Mouse (Mus musculus): ENCODE data around the gene Trim23. TPM values are rescaled to one million over a fixed set of nuclear protein-coding genes. Genes with fewer than 3 reads are reported as not detected.

Gene Trim23
- total RNA-seq (2023): 10 to 100 TPM; 15.3 to 16.6 TPM

GRCm38 (mm10) chr13:104178650-104179121, at the start of gene Trim23:
Trim23 (plus strand) TSS chr13:104178797.

GRCm38 (mm10) chr13:104177796-104178649, 574 bp upstream of the Trim23 start, which contains the start of gene Trappc13:
Trappc13 (minus strand) TSS chr13:104178469.

GRCm38 (mm10) chr13:104228384-104229066, 49.9 kb downstream of the Trim23 start, which contains the start of the genes Cenpk and Ppwd1:
Cenpk (plus strand) TSS chr13:104228611.
Ppwd1 (minus strand) TSS chr13:104228843.

Other genes starting within 250 kb of the Trim23 start
- 10 to 100 TPM; 11.9 to 16.5 TPM for gene Nln, start 69.2 kb upstream of the Trim23 start, total RNA-seq (2023)
- not detected for gene Sgtb, start 69.1 kb upstream of the Trim23 start, total RNA-seq (2023)
- gene Trappc13, start 328 bp upstream of the Trim23 start, total RNA-seq (2023): 10 to 100 TPM; 32.1 to 36.5 TPM
- gene Cenpk, start 49.8 kb downstream of the Trim23 start, total RNA-seq (2023): 1 to 10 TPM; 4.9 to 7.3 TPM
- 10 to 100 TPM; 34.5 to 34.8 TPM for gene Ppwd1, start 50.0 kb downstream of the Trim23 start, total RNA-seq (2023)
- 10 to 100 TPM; 23.9 to 30.9 TPM for gene Adamts6, start 109.0 kb downstream of the Trim23 start, total RNA-seq (2023)